Mouse (Mus musculus) kidney, adult 8-10 months (tissue): ENCODE measurements around the gene Prr15l.
A peak's percentile ranks its signal among the peaks of the same experiment; 100 is the strongest.

Experiments used
- DNase-seq, 2 experiments: peaks; one replicate each; pipeline ENCODE4 v3.0.0; 2022

Prr15l gene

DNA sequence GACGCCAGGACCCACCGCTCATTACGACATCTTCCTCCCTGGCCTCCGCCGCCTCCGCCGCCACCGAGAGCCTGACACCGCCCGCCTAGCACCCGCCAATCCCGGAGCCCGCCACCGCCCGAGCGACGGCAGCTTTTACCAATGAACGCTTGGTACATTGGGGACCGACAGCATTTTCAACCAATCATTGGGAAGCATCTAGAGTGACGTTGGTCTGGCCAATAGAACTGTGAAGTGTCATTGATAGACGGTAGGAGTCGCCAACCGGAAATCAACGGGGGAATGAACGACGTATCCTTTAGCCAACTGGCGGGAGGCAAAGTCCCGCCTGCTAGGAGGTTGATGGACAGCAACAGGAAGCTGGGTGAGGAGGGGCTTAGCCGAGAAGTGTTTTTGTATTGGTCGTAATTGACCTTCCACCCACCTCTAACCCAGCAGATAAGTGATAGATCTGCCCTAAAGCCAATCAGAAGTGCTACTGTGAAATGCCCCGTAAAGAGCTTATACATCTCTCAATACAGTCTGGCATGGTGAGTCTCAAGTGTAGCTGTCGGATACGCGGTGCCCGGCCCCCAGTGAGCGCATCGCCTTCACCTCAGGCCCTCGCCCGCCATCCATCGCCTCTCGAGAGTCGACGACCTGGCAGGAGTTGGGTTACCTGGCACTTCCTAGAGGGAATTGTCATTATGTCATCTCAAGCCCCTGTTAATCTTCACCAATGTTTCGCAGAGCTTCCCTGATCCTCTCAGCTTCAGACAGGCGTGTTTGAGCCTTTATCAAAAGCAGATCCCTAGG lies 49.9 kb downstream of the Prr15l start:
- DNase-seq, result peak; percentile 100

DNA sequence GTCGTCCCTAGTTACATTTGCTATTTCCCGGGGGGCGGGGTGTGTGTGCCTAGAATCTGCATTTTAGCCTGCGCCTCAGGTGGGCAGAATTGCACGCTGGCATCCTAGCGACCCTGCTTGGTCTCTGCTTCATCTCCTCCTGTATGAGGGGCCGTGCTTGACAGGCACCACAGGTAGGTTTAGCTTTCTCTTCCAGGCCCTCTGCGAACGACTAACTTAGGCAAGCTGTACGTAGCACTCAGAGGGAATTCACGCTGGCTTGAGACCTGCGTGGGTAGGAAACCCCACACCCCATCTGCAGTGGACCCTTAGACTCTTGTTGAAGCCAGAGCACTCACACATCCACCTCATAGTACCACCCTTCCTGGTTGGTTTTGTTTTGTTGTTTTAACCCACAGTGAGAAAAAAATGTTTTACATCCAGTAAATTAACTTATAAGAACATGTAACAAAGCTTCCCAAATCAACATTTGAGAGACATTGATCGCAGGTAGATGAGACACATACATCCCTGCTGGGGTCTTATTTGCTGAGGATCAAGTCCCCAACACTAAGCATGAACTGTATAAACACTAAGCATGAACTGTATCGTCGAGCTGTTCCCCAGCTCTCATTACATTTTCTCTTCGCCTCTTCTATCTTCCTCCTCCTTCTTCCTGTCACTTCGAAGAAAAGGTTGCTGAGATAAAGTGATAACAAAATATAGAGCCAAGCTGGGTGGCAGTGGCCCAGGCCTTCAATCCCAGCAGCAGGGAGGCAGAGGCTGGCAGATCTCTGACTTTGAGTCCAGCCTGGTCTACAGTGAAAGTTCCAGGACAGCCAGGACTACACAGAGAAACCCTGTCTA lies 50.7 kb downstream of the Prr15l start:
- no peak for DNase-seq

DNA sequence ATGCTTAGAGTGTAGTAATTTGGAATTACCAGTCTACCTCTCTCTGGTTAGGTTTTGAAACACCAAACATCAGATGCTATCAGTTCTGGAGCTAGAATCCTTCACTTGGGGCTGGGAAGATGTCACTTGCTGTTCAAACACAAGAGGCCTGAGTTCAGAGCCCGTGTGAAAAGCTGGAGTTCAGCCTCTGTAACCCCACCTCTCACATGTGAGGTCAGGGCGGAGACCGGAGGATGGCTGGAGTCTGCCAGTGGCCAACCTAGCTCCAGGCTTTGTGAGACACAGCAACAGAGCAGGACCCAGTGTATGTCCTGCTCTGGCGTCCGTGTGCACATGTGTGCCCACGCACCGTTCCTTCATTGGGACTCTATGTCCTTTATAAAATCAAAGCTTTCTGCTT lies 51.4 kb downstream of the Prr15l start:
- no peak for DNase-seq

DNA sequence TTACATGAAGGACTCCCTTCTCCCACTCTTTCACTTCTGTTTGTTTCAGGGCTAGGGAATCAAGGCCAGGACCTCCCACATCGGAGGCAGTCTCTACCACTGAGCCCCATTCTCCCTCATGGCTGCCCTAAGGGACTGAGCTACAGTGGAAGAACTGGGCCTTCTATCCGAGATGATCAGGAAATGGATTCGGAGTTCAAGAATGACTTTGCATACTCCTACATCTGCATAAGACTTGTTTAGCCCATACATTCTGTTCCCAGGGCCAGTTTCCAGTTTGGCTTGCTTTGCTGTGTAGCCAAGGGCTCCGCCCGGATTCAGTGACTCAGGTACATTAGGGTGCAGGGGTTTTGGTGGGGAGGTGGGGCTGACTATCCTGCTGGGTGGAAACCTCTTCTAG lies 52.1 kb downstream of the Prr15l start:
- DNase-seq, result no peak

DNA sequence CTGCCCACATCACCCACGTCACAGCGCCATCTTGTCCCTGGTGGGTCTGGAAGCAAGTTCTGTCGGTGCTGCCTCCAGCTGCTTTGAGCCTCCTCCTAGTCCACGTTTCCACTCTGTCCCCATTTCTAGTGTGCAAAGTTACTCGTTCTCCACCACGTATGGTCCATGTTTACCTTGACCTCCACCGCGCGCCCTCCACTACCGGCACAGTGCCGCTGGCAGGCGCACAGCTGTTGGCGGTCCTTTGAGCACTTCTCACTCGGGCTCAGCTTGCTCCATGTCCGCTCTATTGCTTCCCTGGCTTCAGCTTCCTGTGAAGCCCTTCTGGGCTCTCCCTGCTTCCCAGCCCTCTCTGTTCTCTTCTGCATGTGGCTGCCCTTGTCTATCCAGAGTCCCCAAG lies 53.6 kb downstream of the Prr15l start:
- no peak for DNase-seq

DNA sequence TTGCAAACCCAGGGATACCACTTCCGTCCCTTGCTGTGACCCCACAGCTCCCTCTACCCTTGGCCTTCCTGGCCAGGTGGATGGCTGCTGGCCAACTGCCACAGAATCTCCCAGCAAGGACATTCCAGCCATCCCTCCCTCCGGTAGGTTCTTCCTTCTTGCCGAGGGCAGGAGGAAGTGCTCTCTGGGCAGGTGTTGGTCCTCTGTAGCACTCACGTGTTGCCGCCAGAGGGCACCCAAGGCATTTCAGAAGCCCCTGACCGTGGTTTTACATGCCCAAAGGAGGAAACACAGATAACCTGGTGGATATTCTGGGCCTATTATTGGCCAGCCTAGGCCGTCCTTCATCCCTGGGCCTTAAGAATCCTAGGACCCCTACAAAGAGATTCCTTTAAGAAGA lies 54.5 kb downstream of the Prr15l start:
- peak; percentile 66 to 83 for DNase-seq

DNA sequence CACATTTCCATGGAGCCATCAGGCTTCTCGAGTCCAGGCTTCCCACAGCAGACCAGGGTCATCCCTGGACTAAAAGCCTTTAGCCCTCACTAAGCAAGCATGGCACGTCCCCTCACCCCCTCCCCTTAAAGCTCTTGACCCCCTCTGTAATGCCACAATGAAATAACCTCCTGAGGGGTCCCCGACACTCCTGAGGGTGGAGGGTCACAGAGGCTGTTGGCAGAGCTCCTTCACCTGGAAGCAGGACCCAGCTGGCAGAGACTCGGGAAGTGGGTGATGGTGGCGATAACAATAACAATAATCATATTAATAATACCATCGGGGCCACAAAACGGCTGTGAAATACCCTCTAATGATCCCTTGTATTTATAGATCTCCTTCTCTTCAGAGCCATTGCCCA lies 55.0 kb downstream of the Prr15l start, which contains the start of gene Sp2:
TSS of gene Sp2 (minus strand) at position 101 of the 400 bp plus-strand sequence.
- DNase-seq, result no peak

DNA sequence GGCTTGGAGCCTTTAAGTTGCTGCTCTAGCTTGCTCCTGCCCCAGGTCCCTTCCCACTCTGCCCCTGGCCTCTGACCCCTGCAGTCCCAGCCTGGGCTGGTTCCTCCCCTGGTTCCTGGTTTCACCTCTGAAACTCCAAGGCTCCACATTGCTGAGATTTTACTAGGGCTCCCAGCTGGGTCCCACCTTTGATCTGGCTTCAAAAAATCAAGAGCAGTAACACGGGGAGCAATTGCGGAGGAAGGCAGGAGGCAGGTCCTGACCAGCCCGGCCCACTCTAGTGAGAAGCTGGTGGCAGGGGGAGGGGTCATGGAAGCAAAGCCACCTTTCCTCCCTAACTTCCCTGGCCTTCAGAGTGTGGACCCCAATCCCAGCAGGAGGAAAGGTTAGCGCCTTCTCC lies 57.0 kb downstream of the Prr15l start:
- no peak for DNase-seq

DNA sequence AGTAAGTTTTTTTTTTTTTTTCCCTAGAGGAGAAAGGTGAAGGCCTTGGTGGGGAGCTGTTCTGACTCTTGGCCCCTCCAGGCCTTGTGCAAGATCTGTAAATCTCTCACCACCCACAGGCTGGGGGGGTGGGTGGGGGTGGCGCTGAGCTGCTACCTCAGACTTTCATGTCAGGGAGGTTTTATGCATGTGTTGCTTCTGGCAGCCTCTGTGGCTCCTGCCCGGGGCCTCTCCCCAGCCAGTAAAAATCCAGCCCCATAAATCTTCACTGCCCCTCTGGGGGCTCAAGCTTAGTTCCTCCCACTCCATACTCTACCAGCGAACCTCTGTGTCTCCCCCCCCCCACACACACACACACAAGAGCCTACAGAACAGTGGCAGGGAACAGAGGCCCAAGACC lies 58.6 kb downstream of the Prr15l start:
- DNase-seq, result no peak
